Mouse (Mus musculus): ENCODE measurements around the gene Fgf18.

The Fgf18 gene

GRCm38 (mm10) chr11:33147171-33147571 is at the start of gene Fgf18:
Gene Fgf18, minus strand, starts transcription at chr11:33147400.
- in situ Hi-C loops (cut with MboI, MseI): loop anchor here (25.0 kb wide), 1 partner anchor 535 kb away; no protein-coding TSS in a partner anchor

GRCm38 (mm10) chr11:33196447-33197132 is 49.4 kb upstream of the Fgf18 start:
- in situ Hi-C loops (cut with MboI, MseI): no loop called here

GRCm38 (mm10) chr11:33195531-33196446 is 48.6 kb upstream of the Fgf18 start:
- in situ Hi-C loops (cut with MboI, MseI): no loop called here

GRCm38 (mm10) chr11:33195061-33195460 is 47.9 kb upstream of the Fgf18 start:
- in situ Hi-C loops (cut with MboI, MseI): no loop called here

GRCm38 (mm10) chr11:33193695-33194094 is 46.5 kb upstream of the Fgf18 start:
- in situ Hi-C loops (cut with MboI, MseI): no loop called here

DNA sequence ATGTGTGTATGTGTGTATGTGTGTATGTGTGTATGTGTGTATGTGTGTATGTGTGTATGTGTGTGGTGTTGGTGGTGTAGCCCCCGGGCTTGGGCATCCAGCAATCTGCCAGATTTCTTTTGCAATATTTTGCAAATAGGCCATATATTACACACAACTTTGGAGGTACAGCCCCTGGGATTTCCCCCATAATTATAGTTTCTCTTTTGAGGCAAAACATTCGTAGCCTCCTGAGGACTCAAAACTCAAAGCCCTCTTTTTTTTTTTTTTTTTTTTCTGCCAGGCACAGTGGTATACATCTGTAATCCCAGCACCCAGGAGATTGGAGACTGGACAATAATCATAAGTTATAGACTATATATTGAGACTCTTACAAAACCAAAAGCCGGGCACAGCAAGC is 34.6 kb upstream of the Fgf18 start:
- in situ Hi-C loops (cut with MboI, MseI): no loop called here

DNA sequence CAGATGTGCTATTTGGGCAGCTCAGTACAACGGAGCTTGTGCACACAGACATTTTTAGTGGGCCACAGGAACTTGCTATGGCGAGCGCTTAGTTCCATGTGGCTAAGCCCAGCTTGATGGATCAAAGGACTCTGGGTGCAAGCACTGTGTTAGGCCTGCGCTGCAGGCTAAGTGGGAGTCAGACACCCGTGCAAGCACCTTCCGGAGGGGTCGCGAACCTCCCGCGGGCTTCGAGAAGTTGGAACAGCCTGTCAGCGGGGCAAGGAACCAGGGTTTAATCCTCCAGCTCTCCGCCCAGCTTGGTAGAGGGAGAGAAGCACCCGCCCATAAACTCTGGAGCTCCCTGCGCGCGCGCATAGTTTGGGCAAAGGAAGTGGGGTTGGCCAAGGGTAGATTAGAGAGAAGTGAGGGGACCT is 33.5 kb upstream of the Fgf18 start:
- in situ Hi-C loops (cut with MboI, MseI): no loop called here

GRCm38 (mm10) chr11:33179802-33180201 is 32.6 kb upstream of the Fgf18 start:
- in situ Hi-C loops (cut with MboI, MseI): loop anchor here (5.0 kb wide), 1 partner anchor 432 kb away; no protein-coding TSS in a partner anchor

- in situ Hi-C loops (cut with MboI, MseI): loop anchor here (5.0 kb wide), 1 partner anchor 436 kb away; no protein-coding TSS in a partner anchor
Measured at GRCm38 (mm10) chr11:33176525-33177245, 29.5 kb upstream of the Fgf18 start.

DNA sequence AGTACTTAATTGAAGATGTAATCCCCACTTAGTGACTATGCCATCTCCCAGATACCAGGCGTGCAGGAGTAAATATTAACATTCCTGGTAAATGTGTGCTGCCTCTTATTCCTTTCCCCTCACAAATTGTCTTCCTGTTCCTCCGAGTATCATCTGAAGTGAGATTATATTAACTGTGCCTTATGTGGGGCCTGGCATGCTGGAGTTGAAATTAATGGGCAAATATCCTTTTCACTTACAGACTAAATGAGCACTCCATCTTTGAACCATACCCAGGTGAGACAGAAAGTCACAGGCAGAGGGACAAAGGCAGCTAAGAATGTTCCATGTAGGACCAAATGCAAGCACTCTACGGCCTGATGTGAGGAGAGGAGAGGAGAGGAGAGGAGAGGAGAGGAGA is 28.6 kb upstream of the Fgf18 start:
- in situ Hi-C loops (cut with MboI, MseI): loop anchor here (5.0 kb wide), 1 partner anchor 437 kb away; no protein-coding TSS in a partner anchor

- in situ Hi-C loops (cut with MboI, MseI): loop anchor here (5.0 kb wide), 1 partner anchor 127 kb away; no protein-coding TSS in a partner anchor
Measured at GRCm38 (mm10) chr11:33170489-33170888, 23.3 kb upstream of the Fgf18 start.

- in situ Hi-C loops (cut with MboI, MseI): loop anchor here (10.0 kb wide), 1 partner anchor 1148 kb away; no protein-coding TSS in a partner anchor
Measured at GRCm38 (mm10) chr11:33162998-33163506, 15.9 kb upstream of the Fgf18 start, which contains the start of gene Npm1. Gene Npm1, minus strand, starts transcription at chr11:33163206.

DNA sequence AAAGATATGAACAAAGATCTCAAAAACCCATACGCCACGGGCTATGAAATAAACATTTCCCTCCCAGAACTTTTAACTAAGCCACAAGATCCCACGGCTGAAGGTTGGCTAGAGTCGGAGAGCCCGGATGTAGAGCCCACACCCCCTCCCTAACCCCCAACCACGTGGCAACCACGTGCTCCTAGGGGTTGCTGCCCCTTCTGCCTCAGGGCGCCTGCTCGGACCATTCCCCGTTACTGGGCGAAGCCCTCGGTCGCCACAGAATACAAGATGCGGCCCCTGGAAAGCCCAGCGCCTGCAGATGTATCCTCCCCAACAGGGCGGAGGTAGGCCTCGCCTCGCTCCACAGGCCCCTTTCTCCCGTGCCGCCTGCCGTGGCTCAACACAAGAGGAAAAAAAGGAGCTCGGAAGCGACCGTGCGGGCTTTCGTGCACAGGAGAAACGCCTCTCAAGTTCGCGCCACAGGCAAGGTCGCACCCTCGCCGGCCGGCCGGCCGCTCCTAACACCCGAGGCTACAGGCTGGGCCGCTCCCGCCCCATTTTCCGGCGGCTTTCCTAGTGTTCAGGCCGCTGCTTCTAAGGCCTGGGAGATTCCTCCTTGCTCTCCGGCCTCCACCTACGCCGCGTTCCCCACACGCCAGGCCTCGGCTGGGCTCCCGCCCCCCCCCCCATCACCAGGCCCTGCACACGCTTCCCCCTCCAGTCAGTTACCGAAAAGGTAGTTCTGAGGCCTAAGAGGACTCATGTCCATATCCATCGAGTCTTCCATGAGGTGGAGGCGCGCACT is 15.2 kb upstream of the Fgf18 start:
- in situ Hi-C loops (cut with MboI, MseI): loop anchor here (10.0 kb wide), 1 partner anchor 1148 kb away; no protein-coding TSS in a partner anchor

DNA sequence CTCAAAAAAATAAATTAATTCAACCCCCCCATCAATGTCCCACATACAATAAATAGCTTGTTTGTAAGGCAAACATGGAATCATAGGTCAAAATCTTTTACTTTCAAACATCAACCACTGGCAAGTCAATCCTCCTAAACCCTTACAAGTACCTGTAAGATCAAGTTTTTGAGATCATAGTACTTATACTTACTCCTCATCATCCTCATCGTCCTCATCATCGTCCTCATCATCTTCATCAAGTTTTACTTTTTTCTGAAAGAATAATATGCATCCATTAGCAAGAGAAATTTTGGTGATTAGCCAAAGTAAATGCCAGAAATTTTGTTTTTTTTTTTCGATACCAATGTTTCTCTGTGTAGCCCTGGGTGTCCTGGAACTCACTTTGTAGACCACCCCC is 12.5 kb upstream of the Fgf18 start:
- in situ Hi-C loops (cut with MboI, MseI): loop anchor here (10.0 kb wide), 1 partner anchor 1145 kb away; no protein-coding TSS in a partner anchor

DNA sequence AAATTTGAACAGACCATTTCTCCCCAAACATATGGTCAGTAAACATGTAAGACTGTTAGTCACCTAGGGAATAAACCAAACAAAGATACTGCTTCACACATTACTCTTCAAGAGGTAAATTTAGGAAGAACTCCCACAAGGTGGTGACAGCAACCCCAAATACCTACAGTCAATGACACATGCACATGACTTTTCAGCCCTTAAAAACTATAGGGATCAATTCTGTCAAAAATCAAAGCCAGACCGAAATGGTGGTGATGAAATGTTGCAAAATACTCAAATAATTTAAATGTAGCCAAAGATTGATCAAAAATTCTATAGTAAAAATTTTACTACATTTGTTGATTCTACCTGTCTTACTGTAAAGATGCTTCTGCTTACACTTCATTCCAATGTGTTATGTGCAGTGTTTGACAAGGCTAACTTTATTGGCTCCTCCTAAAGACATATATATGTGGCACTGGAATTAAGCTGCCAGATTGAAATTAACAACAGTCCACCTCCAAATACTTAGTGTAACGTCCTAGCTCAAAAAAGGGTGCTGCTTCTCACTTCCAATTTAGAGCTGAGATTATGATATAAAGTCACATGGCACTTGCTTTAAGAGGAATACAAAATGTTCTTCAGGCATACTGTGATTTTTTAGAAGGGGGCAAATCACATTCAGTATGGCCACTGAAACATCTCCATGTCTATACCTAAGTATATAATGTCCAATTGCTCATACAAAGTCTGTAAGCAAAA is 10.4 kb upstream of the Fgf18 start:
- in situ Hi-C loops (cut with MboI, MseI): no loop called here

- in situ Hi-C loops (cut with MboI, MseI): no loop called here
Measured at GRCm38 (mm10) chr11:33156436-33157015, 9.3 kb upstream of the Fgf18 start.

DNA sequence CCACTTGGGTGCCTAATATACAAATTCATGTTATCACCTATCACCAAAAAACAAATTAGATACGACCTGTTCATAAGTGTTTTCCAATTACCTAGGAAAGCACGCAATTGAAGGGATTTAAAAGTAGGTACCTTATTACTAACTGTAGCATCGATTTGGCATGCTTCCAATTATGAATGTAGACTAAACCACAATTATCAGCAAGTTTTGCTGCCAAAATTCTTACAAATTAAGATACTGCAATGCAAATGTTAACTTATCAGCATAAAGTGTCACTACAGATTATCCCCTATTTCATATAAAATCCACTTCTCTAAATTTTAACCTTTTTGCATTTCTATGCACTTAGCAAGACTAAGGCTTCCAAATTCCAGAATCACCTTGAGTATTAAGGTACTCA is 7.3 kb upstream of the Fgf18 start:
- in situ Hi-C loops (cut with MboI, MseI): no loop called here

- in situ Hi-C loops (cut with MboI, MseI): no loop called here
Measured at GRCm38 (mm10) chr11:33152997-33153396, 5.8 kb upstream of the Fgf18 start.

DNA sequence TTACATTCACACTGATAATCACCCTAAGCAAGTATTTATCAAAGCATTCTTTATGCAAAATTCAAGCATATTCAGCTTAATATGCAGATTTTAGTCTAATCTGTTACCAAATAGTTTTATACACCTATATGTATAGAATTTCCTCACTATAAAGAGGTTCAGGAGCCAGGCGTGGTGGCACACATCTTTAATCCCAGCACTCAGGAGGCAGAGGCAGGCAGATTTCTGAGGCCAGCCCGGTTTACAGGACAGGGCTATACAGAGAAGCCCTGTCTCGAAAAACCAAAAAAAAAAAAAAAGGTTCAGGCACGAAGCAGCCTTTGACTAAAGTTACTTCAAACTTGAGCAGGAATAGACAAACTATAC is 4.6 kb upstream of the Fgf18 start:
- in situ Hi-C loops (cut with MboI, MseI): no loop called here

Data from T-helper 2 cell (primary cell).